Mouse (Mus musculus) gastrocnemius, postnatal 36 days (tissue): ENCODE measurements at regions not wholly inside any gene's neighbourhood (a gene's known extent, or its start where the extent isn't known, plus 50 kb on each side); places are given as distances from the start of the nearest gene placed in this dataset.

Experiments
- DNase-seq, 2 experiments: peaks; one replicate each; pipeline ENCODE4 v3.0.0; 2022
- intact Hi-C: fragments of 180-260 bp; cut with DNase I; formaldehyde crosslinking; loops from one replicate; pipeline ENCODE4 v1.15.1; 2025

DNA sequence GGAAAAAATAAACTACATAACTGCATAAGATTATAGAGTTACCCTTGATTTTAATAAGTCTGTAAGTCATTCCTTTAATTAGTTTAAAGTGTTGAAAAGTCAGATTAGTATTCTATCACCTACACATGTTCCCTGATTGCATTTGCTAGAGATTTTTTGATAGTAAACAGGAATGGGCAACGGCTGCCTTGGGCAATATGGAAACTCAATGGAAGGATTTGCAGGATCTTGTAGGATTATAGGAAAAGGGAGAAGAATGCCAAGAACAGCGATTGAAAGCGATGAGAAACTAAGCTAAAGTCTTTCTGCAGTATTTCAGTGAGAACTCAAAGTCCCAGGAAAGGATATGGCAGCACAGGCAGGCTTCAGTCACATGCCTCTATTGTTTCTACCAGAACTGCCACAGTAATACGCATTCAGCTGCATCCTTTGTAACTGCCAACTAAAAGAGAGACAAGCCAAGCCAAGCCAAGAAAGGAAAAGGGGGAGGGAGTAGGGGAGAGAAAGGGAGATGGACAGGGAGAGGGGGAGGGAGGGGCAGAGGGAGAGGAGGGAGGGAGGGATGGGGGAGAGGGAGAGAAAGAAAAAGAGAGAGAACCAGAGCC, 340.3 kb downstream of the Kif16b start:
- intact Hi-C loops = no loop called here
- no peak for DNase-seq

DNA sequence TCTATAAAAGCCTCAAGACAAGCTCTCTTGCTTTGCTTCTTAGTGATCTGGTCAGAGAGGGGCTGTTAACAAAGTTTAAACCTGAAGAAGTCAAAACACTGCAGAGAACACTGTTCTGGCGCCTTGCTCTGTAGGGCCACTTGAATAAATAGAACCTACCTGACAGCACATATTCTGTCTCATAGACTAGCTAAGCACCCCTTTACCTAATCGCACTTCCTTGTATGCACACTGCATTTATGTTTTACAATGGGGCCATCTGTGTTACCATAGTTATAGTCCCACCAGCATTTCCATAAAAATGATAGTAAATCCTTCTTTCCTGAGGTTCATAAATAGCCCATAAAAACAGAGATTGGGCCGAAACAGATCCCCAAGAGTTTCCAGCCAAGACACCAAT, 340.9 kb downstream of the Kif16b start:
- intact Hi-C loops = no loop called here
- DNase-seq = no peak

DNA sequence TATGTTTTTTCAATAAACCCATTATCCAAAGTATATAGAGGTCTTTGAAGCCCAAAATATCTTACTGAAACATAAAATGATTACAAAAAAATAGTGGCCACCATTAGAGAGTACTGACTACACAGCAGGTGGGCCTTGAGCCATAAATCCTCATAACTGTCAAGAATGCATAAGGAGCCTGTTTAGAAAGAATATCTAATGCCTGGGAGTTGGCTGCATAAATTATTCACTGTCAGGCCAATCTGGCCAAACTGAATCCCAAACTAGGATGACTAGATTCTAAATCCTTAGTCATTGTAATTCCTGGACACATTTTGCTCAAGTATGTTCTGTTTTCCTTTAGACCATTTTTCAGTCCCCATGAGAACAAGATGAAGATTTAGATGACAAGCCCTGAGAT, 341.4 kb downstream of the Kif16b start:
- intact Hi-C loops = no loop called here
- DNase-seq = no peak

DNA sequence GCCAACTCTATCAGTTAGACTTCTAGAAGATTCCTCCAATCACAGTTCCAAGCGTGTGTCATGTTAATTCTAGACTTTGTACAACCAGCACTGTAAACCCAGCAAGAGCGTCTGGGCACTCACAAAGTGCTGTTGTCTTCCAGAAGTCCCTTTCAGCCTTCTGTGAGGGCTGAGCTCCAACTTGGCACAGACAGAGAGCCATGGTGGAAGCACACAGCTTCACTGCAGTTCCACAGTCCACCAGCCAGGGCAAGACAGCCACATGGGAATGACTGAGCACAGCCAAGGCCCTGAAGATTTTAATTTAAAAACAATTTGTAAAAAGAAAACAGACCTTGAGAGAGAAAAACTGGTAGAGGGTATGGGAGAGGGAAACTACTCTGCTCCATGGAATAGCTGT, 346.5 kb downstream of the Kif16b start:
- intact Hi-C loops = no loop called here
- DNase-seq = no peak

DNA sequence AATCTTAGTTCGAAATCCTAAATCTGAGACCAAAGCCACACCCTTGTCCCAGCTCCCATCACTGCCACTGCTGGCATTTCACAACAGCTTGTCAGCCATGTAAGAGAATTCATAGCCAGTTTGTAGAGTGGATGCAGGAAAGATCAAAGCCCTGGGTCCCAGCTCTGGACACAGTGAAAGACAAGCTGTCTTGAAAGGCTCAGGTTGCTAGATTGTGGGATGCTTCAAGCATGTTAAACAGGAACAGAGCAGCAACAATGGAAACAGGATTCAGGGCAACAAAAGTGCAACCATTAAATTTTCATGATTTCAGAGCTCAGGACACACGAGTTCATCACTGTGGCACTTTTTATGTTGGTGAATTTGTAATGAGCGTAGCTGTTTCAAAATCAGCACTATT, 349.6 kb downstream of the Kif16b start:
- intact Hi-C loops = no loop called here
- DNase-seq = no peak

DNA sequence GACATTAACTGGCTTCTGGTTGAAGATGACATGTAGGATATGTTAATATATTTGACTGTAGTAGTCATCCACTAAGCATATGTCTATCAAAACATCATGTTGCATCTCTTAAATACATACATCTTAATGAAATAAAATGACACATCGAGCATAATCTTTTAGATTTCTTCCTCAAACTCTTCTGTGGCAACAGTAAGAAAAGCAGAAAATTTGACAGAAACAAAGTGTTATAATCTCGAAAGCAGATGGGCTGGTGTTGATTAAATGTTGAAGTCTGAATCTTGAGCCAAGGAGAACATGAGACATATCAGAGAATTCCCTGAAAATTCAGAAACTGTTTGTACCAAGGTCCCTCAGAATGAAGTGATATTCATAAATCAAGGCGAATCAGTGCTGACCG, 352.6 kb downstream of the Kif16b start:
- no peak for DNase-seq
- intact Hi-C loops = no loop called here

DNA sequence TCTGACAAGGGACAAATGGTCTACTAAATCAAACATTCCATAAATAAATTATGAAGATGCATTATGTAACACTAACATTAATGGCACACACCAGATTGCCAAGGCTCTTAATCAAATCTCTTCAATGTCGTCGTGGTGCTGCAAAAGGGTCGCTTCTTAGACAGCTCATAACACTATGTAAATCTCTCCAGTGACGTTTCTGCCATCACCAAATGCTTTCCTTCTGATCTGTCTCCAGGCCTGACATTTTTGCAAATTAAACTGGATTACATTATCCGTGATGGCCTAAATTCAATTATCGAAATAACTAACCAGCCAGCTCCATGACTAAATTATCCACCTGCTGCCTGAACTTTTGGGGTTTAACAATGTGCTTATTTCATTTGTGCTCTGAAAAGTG, 356.4 kb downstream of the Kif16b start:
- intact Hi-C loops = no loop called here
- DNase-seq = no peak

DNA sequence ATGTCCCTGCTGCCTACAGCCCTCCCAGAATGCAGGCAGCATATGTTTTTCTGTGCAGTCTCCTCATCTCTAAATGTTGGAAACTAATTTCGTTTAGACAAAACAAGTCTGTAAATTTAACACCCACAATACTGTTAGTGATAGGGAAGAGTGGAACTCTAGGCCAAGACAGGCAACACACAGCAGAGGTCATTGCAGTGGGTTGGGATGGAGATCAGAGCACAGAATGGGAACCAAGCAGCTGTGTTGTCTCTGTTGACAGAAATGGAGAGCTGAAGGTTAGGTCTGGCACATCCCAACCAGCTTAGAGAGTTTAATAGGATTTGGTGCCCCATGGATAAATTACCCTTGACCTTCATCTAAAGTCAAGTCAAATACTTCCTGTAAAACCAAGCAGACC, 361.4 kb downstream of the Kif16b start:
- intact Hi-C loops = loop anchor here (10.0 kb wide), 1 partner anchor 995 kb away; no protein-coding TSS in a partner anchor
- no peak for DNase-seq

DNA sequence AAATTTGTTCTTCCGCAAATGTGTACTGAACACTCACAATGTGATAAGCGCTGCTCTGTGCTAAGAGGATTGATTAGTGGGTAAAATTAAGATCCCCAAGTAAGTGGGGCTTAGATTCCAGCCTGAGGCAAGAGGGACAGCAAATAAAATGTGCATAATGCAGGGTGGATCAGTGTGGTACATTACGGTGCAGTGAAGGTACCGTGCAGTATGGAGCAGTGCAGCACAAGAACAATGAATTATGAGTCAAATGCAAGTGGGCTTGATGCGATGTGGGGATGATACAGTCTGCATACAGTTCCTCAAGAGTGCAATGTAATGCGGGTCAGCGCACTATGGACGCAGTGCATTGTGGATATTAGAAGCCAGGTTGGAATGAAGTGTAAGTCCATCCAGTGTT, 367.8 kb downstream of the Kif16b start:
- intact Hi-C loops = loop anchor here (10.0 kb wide), 1 partner anchor 989 kb away; no protein-coding TSS in a partner anchor
- no peak for DNase-seq

DNA sequence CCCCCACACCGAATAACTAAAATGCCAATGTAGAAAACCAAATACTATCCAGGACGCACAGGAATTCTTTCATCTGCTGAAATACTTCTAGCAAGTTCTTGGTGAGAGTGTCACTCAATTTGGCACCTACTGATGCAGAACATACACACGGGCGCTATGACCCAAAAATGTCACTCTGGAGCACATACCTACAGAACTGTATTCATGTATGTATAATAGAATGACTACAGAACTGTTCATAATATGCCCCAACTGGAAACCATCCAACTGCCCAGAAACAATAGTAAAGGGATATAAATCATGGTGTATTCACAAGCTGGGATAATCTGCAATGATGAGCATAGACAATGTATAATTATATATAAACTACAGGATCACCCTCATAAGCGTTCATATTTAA, 378.9 kb downstream of the Kif16b start:
- no peak for DNase-seq
- intact Hi-C loops = no loop called here

DNA sequence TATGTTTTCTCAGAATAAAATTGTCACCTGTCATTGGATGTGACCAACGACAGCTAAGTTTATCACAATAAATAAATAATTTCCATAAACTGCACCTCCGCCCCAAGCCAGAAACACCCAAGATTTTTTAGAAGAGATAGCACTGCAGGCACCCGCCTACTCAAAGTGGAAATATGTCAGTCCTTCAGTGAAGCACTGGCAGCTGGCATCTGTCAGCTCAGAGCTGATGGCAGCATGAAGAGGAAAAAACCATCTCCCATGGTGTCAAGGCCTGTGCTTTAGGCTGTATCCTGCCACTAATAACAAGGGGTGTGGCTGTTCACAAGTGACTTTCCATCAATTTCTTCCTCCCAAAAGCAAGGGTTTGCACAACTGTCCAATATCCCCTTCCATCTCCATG, 383.6 kb downstream of the Kif16b start:
- no peak for DNase-seq
- intact Hi-C loops = no loop called here

DNA sequence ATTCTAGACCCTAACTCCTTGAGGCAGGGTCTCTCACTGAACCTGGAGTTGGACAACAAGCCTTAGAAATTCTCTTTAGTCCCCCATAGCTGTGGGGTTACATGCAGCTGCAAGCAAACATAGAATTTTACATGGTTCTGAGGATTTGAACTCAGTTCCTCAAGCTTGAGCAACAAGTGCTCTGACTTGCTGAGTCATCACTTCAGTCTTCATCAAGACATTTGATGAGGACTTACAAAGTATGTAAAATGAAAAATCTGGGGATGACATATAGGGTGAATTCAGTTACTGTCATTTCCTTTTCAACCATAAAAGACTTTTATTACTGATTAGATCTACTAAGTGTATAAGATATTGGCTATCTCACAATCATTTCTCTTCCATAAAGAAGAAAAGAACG, 396.1 kb downstream of the Kif16b start:
- DNase-seq = no peak
- intact Hi-C loops = no loop called here
